Mouse (Mus musculus) brain, adult 2 months (tissue): Measurements from ENCODE around the gene She.
"Not testable (repeated sequence)": the region's sequence is repeated elsewhere in the genome, so short reads cannot be mapped to it uniquely, and the experiment has no call there.

Experiments used
- DNase-seq: peaks from one replicate; pipeline ENCODE4 v3.0.0; 2011; ENCODE audit warnings: low read depth, low spot score

Gene She

GRCm38 (mm10) chr3:89830815-89831591 lies at the start of gene She:
She (plus strand) TSS chr3:89831370.
- DNase-seq, result no peak

- DNase-seq, result no peak
These were observed 49.5 kb upstream of the She start for GRCm38 (mm10) chr3:89781640-89782039.

- peak; percentile 81 for DNase-seq
These were observed 46.0 kb upstream of the She start for GRCm38 (mm10) chr3:89784991-89785753.

GRCm38 (mm10) chr3:89786275-89786674 lies 44.9 kb upstream of the She start:
- DNase-seq, result no peak

- DNase-seq, result peak; percentile 18
These were observed 42.4 kb upstream of the She start for GRCm38 (mm10) chr3:89788680-89789352.

- no peak for DNase-seq
These were observed 36.6 kb upstream of the She start for GRCm38 (mm10) chr3:89794616-89795015.

GRCm38 (mm10) chr3:89795746-89796145 lies 35.4 kb upstream of the She start:
- no peak for DNase-seq

- DNase-seq, result peak; percentile 57
These were observed 34.8 kb upstream of the She start for GRCm38 (mm10) chr3:89796358-89796757.

- no peak for DNase-seq
These were observed 32.7 kb upstream of the She start for GRCm38 (mm10) chr3:89798518-89798917.

GRCm38 (mm10) chr3:89799476-89799875 lies 31.7 kb upstream of the She start:
- DNase-seq, result no peak

GRCm38 (mm10) chr3:89800078-89800477 lies 31.1 kb upstream of the She start:
- DNase-seq, result not testable (repeated sequence)

- no peak for DNase-seq
These were observed 30.2 kb upstream of the She start for GRCm38 (mm10) chr3:89800774-89801506.

- no peak for DNase-seq
These were observed 29.7 kb upstream of the She start for GRCm38 (mm10) chr3:89801507-89801847.

- DNase-seq, result no peak
These were observed 28.3 kb upstream of the She start for GRCm38 (mm10) chr3:89802876-89803275.

GRCm38 (mm10) chr3:89805179-89805578 lies 26.0 kb upstream of the She start:
- no peak for DNase-seq

- DNase-seq, result no peak
These were observed 24.4 kb upstream of the She start for GRCm38 (mm10) chr3:89806751-89807150.

GRCm38 (mm10) chr3:89807171-89807570 lies 24.0 kb upstream of the She start:
- no peak for DNase-seq

- DNase-seq, result no peak
These were observed 23.3 kb upstream of the She start for GRCm38 (mm10) chr3:89807881-89808280.

- no peak for DNase-seq
These were observed 22.5 kb upstream of the She start for GRCm38 (mm10) chr3:89808638-89809037.

- DNase-seq, result no peak
These were observed 20.3 kb upstream of the She start for GRCm38 (mm10) chr3:89810841-89811240.

- DNase-seq, result no peak
These were observed 19.0 kb upstream of the She start for GRCm38 (mm10) chr3:89812166-89812565.

GRCm38 (mm10) chr3:89814051-89814450 lies 17.1 kb upstream of the She start:
- DNase-seq, result no peak
